14 mouse cellular contexts compared by ENCODE assay signal in genomic region chr2:63452891-63453290, GRCm38 (mm10).
DNase-seq lines count a peak whose midpoint lies in the region; ATAC-seq and TF ChIP-seq lines count a peak whose summit lies in the region.
"Had no signal": no experiment of that assay in that cellular context is flagged by ENCODE, and none has a peak within 500 bp of the region (broad histone marks: within the 10 kb centered on the region; RNA-seq: fewer than 3 reads in every experiment).

No protein-coding gene starts in this region.

- no peaks in the 10 kb centered on the region for H3K36me3 ChIP-seq in forebrain, embryonic 13.5 days (ENCODE audit: poor library complexity, severe bottlenecking)
- H3K36me3 ChIP-seq in forebrain, embryonic 12.5 days (replicated peaks): no peaks in the 10 kb centered on the region
- no peaks in the 10 kb centered on the region for H3K36me3 ChIP-seq in hindbrain, postnatal 0 days (ENCODE audit: insufficient read depth, low read length)
- H3K36me3 ChIP-seq in hindbrain, embryonic 12.5 days: no peaks in the 10 kb centered on the region
- no peaks in the 10 kb centered on the region for H3K36me3 ChIP-seq in forebrain, embryonic 16.5 days (ENCODE audit: control insufficient read depth, insufficient read depth)
- H3K36me3 ChIP-seq in limb, embryonic 10.5 days: no peaks in the 10 kb centered on the region
- H3K36me3 ChIP-seq: G1E; midbrain, embryonic 12.5 days; neural tube, embryonic 15.5 days had no signal

- no peaks in the 10 kb centered on the region for H3K9me3 ChIP-seq in forebrain, embryonic 13.5 days (replicated peaks)
- H3K9me3 ChIP-seq in forebrain, embryonic 12.5 days: no peaks in the 10 kb centered on the region
- no peaks in the 10 kb centered on the region for H3K9me3 ChIP-seq in hindbrain, postnatal 0 days (ENCODE audit: low read length)
- H3K9me3 ChIP-seq in hindbrain, embryonic 12.5 days (replicated peaks): no peaks in the 10 kb centered on the region
- H3K9me3 ChIP-seq in forebrain, embryonic 16.5 days (ENCODE audit: control insufficient read depth, low read length): no peaks in the 10 kb centered on the region
- no peaks in the 10 kb centered on the region for H3K9me3 ChIP-seq in limb, embryonic 10.5 days (replicated peaks)
- H3K9me3 ChIP-seq: G1E; midbrain, embryonic 12.5 days; neural tube, embryonic 15.5 days had no signal

- H3K27ac ChIP-seq in forebrain, embryonic 13.5 days: 0 out of 2 replicates have a peak overlapping the region, but pooled peaks have one; percentile 10
- H3K27ac ChIP-seq in forebrain, embryonic 12.5 days: no peak overlapping the region
- H3K27ac ChIP-seq in hindbrain, postnatal 0 days: no peak overlapping the region
- no peak overlapping the region for H3K27ac ChIP-seq in hindbrain, embryonic 12.5 days
- H3K27ac ChIP-seq in forebrain, embryonic 16.5 days (ENCODE audit: low read length): peak overlapping the region; percentile 42; the same call in 1 of the 2 replicates
- no peak overlapping the region for H3K27ac ChIP-seq in limb, embryonic 10.5 days
- H3K27ac ChIP-seq: midbrain, embryonic 12.5 days; neural tube, embryonic 15.5 days had no signal

- DNase-seq in hindbrain, postnatal 0 days (ENCODE audit: low spot score): peak; percentile 5
- peak; percentile 19 to 22 for DNase-seq in left cerebral cortex, adult 9 months (ENCODE audit: low spot score in 2 of 2)
- DNase-seq in limb, embryonic 10.5 days (ENCODE audit: low spot score): no peak
- no peak for DNase-seq in neural tube, embryonic 10.5 days (ENCODE audit: extremely low spot score, low spot score)
- DNase-seq: kidney, adult 11 months; lung, adult 2 months; thymus, adult 2 months had no signal

- peaks cover 10% of the 10 kb centered on the region for H3K4me1 ChIP-seq in forebrain, embryonic 13.5 days
- H3K4me1 ChIP-seq in forebrain, embryonic 12.5 days: no peaks in the 10 kb centered on the region
- H3K4me1 ChIP-seq in hindbrain, postnatal 0 days (ENCODE audit: insufficient read depth, low read length): no peaks in the 10 kb centered on the region
- no peaks in the 10 kb centered on the region for H3K4me1 ChIP-seq in hindbrain, embryonic 12.5 days
- peaks cover 8% of the 10 kb centered on the region for H3K4me1 ChIP-seq in forebrain, embryonic 16.5 days (replicated peaks; ENCODE audit: control insufficient read depth, insufficient read depth, low read length)
- peaks cover 3% of the 10 kb centered on the region; the same call in 1 of the 2 replicates for H3K4me1 ChIP-seq in limb, embryonic 10.5 days
- H3K4me1 ChIP-seq: midbrain, embryonic 12.5 days had no signal

- H3K27me3 ChIP-seq in forebrain, embryonic 13.5 days: no peaks in the 10 kb centered on the region
- no peaks in the 10 kb centered on the region for H3K27me3 ChIP-seq in forebrain, embryonic 12.5 days
- H3K27me3 ChIP-seq in hindbrain, postnatal 0 days (ENCODE audit: insufficient read depth, low read length): no peaks in the 10 kb centered on the region
- H3K27me3 ChIP-seq in hindbrain, embryonic 12.5 days: no peaks in the 10 kb centered on the region
- no peaks in the 10 kb centered on the region for H3K27me3 ChIP-seq in forebrain, embryonic 16.5 days (replicated peaks; ENCODE audit: control insufficient read depth, insufficient read depth, low read length)
- H3K27me3 ChIP-seq in limb, embryonic 10.5 days (ENCODE audit: low read depth, poor library complexity, severe bottlenecking): no peaks in the 10 kb centered on the region
- H3K27me3 ChIP-seq: midbrain, embryonic 12.5 days; neural tube, embryonic 15.5 days had no signal

- no peak overlapping the region for H3K4me2 ChIP-seq in forebrain, embryonic 13.5 days
- H3K4me2 ChIP-seq in forebrain, embryonic 12.5 days: no peak overlapping the region
- H3K4me2 ChIP-seq in hindbrain, postnatal 0 days (ENCODE audit: low read depth, low read length): no peak overlapping the region
- no peak overlapping the region for H3K4me2 ChIP-seq in hindbrain, embryonic 12.5 days (replicated peaks)
- no peak overlapping the region for H3K4me2 ChIP-seq in forebrain, embryonic 16.5 days (ENCODE audit: low read length)
- H3K4me2 ChIP-seq: midbrain, embryonic 12.5 days; neural tube, embryonic 15.5 days had no signal

- H3K4me3 ChIP-seq in forebrain, embryonic 13.5 days: no peak overlapping the region
- no peak overlapping the region for H3K4me3 ChIP-seq in forebrain, embryonic 12.5 days (replicated peaks)
- H3K4me3 ChIP-seq in hindbrain, postnatal 0 days (ENCODE audit: low read length): no peak overlapping the region
- H3K4me3 ChIP-seq in hindbrain, embryonic 12.5 days: no peak overlapping the region
- H3K4me3 ChIP-seq in forebrain, embryonic 16.5 days (replicated peaks; ENCODE audit: low read length): no peak overlapping the region
- H3K4me3 ChIP-seq in limb, embryonic 10.5 days: no peak overlapping the region
- H3K4me3 ChIP-seq: midbrain, embryonic 12.5 days; neural tube, embryonic 15.5 days had no signal

- 35% methylated on average over 1 of the region's 1 CpGs for WGBS in forebrain, embryonic 13.5 days
- 55% methylated on average over 1 of the region's 1 CpGs for WGBS in forebrain, embryonic 12.5 days
- 51% methylated on average over 1 of the region's 1 CpGs for WGBS in hindbrain, postnatal 0 days
- WGBS in hindbrain, embryonic 12.5 days: 90% methylated on average over 1 of the region's 1 CpGs
- WGBS in forebrain, embryonic 16.5 days: 22% methylated on average over 1 of the region's 1 CpGs
- 84% methylated on average over 1 of the region's 1 CpGs for WGBS in limb, embryonic 10.5 days

- H3K9ac ChIP-seq in forebrain, embryonic 13.5 days: no peak overlapping the region
- no peak overlapping the region for H3K9ac ChIP-seq in forebrain, embryonic 12.5 days
- no peak overlapping the region for H3K9ac ChIP-seq in hindbrain, postnatal 0 days (replicated peaks; ENCODE audit: low read length)
- no peak overlapping the region for H3K9ac ChIP-seq in hindbrain, embryonic 12.5 days
- H3K9ac ChIP-seq in forebrain, embryonic 16.5 days (replicated peaks; ENCODE audit: low read depth, low read length): no peak overlapping the region
- H3K9ac ChIP-seq: midbrain, embryonic 12.5 days; neural tube, embryonic 15.5 days had no signal

- no peak for TF ChIP-seq CTCF in hindbrain, postnatal 0 days (IDR thresholded peaks at IDR 0.05; ENCODE audit: low read depth)

- peak; percentile 76; the same call in 1 of the 2 replicates for ATAC-seq in forebrain, embryonic 13.5 days
- ATAC-seq in forebrain, embryonic 12.5 days (ENCODE audit: low FRiP score): no peak
- ATAC-seq in hindbrain, postnatal 0 days: no peak
- no peak for ATAC-seq in hindbrain, embryonic 12.5 days (ENCODE audit: low FRiP score)
- ATAC-seq in forebrain, embryonic 16.5 days: peak; percentile 79

Comparison
In these comparisons a context has a peak if more than half of its experiments do, and no peak if none do; other contexts are left out.
1. ATAC-seq: peak in forebrain, embryonic 13.5 days (single experiment) and forebrain, embryonic 16.5 days (single experiment); none in forebrain, embryonic 12.5 days (single experiment), hindbrain, postnatal 0 days (single experiment) and hindbrain, embryonic 12.5 days (single experiment).
2. H3K27ac ChIP-seq: peak in forebrain, embryonic 13.5 days (single experiment) and forebrain, embryonic 16.5 days (single experiment); none in forebrain, embryonic 12.5 days (single experiment), hindbrain, postnatal 0 days (single experiment), hindbrain, embryonic 12.5 days (single experiment) and limb, embryonic 10.5 days (single experiment).
3. DNase-seq: peak in hindbrain, postnatal 0 days (single experiment) and left cerebral cortex, adult 9 months (2 of 2); none in limb, embryonic 10.5 days (single experiment) and neural tube, embryonic 10.5 days (single experiment).